Mouse (Mus musculus): Measurements from ENCODE around the gene Cbr4. TPM values are rescaled to one million over a fixed set of nuclear protein-coding genes. Genes with fewer than 3 reads are reported as not detected.

Cbr4 gene
- total RNA-seq, 2 experiments from 2014 or later: 24.8 to 25.8 TPM

DNA sequence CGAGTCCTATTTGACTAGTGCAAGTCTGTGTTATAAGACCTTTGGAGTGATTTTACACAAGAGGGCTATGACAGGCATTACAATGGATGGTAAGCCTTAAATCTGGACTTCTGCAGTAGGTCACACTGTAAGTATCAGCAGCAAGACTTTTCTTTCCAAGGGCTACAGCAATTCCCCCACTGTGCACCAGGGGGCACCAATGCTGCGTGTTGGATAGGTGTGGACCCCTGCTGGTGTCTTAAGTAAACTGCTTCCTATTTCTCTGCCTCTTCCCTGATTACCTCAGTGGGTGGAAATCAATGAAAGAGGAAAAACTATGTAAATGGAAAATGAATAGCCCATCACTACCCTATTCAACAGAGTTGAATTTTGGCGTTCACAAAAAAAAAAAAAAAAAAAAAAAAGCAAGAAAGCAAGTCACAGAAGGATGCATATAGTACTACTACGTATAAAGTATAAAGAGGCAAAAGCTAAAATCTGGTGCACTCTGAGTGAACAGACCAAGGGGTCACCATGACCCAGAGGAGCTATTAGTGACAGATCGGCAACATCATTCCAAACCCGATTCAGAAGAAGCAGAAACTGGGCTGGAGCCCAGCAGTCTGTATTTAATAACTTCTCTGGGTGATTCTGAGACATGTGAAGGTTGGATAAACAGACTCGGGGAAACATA, 52.4 kb downstream of the Cbr4 start:
- DNase-seq (ENCODE audit: low spot score in 2 of 2): peak; percentile 90 to 93

DNA sequence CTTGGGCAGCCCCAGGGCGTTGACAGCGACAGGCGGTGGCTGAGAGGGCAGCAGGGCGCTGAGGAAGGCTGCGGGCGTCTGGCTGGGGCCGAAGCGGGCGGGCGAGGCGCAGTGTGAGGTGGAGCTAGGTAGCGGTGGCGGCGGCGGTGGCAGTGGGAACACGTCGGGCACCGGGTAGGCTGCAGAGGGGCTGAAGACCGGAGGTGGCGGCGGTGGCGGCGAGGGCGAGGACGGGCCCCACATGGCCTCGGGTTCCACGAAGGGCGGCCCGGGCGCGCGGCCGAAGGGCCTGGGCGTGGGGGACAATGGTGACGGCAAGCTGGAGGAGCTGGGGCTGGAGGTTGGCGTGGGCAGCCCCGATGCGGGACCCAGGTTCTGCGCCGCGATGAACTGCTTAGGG, 62.1 kb downstream of the Cbr4 start:
- no peak for DNase-seq (ENCODE audit: low spot score in 2 of 2)

DNA sequence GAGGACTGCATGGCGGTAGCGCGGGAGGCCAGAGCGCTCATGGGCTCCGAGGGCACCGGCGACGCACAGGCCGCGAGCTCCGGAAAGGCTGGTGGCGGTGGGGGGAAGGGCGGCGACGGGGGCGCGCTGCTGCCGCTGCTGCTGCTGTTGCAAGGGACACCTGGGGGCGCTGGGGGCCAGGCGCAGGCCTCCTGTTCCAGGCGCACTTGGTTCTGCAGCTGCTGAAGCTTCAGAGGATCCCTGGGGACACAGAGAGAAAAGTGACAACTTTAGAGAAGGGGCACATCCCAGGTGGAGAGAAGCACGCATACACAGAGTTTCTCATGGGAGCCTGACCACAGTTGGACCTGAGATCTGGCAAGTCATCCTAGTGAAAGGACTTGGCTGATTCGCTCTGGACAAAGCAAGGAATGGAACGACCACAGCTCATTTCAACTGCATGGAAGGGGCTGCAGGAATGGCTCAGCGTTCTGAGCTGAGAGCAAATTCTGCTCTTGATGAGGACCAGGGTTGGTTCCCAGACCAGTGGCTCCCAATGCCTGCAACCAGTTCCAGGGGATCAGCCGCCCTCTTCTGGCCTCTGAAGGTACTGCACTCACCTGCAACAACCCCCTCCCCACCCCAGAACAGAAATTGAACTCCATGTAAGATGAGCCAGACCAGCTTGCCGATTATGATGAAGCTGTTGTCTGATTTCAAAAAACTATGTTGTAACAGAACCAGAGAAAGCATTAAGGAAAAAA, 62.6 kb downstream of the Cbr4 start:
- DNase-seq (ENCODE audit: low spot score in 2 of 2): no peak

DNA sequence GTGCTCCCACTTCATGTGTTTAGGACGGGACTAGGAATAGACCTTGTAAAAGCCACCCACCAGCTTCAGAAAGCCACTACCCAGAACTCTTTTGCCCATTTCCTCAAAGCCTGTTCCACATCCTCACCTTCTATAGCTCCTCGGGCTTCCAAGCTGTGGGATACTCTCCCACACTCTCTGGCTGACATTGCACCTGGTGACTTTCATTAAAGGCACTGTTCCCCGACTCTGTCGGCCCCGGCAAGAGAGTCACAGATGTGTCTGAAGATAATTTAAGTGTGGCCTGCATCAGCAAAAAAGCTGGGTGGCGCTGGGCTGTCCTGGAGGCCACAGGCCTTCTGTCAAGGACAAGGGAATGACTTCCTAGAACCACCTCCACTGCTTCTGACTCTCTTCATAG, 64.7 kb downstream of the Cbr4 start:
- no peak for DNase-seq (ENCODE audit: low spot score in 2 of 2)

DNA sequence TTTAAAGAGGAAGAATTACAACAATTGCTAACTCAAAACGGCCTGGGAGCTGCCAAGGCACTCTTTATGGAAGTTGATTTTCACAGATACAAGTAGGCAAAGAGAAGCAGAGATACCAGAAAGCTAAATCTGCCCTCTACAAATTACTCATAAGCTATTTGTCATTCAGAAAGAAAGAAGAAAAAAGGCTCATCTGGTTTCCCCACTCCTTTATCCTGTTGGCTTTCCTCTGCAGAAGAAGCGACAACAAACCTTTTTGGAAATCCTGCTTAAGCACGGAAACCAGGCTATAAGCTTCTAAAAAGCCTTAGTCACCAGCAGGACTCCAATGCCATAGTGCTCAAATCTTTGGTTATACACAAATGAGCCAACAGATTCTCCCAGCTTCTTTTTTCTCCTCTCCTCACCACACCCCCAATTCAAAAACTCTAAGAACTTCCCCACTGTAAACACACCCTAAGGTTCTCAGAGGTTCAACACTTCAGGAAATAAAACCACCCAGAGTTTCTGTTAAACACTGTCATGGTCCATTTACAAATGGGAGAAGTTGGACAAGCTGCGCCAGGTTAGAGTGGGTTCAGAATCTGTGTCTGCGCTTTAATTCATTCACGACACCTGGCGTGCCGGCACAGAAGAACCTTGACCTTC, 65.3 kb downstream of the Cbr4 start:
- DNase-seq (ENCODE audit: low spot score in 2 of 2): no peak

DNA sequence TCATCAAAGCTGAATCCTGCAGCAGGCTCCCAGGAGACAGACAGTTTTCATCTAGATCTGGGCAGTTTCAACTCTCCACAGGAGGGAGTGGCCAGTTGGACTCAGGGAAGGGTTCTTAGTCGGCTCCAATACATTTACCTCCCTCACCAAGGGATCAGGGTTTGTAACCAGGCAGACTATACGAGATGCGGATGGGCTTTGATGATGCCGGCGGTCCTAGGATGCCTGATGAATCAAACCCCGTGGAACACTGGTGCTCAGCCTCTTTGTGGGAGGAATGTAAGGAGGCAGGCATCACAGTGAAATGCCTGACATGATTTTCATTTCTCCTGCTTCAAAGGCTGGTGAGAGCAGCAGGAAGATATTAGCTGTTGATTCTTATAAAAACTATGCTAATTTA, 67.8 kb downstream of the Cbr4 start:
- DNase-seq (ENCODE audit: low spot score in 2 of 2): no peak

DNA sequence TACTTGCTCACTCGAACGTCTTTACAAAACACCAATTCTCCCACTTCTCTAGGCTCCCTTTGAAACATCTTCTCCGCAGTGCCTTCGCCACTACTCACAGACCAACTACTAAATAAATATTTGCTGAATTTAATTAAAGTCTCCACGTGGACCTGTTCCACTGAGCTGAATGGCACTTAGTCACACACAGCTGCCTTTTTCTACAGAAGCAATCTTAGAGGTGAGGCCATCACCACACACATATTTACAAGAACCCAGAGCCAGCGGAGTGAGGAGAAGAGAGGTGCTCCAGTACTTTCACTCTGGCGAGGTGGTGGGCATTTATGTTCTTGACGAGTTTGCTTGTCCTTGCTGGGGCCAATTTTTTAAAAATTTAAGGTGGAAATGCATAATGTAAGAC, 68.7 kb downstream of the Cbr4 start:
- no peak for DNase-seq (ENCODE audit: low spot score in 2 of 2)

Data from layer of hippocampus, postnatal 10 days (tissue).